Mouse (Mus musculus) embryo, embryonic 10.5 days (tissue): ENCODE results near the gene Rnf115.
"Not testable (repeated sequence)": the region's sequence is repeated elsewhere in the genome, so short reads cannot be mapped to it uniquely, and the experiment has no call there.

Experiments
- DNase-seq: peaks from one replicate; pipeline ENCODE4 v3.0.0-alpha.2; 2015; ENCODE audit warnings: low spot score

The Rnf115 gene

GRCm38 (mm10) chr3:96707903-96708683 lies 19.4 kb upstream of the Rnf115 start, which contains the start of gene Nudt17:
Nudt17 (minus strand) TSS chr3:96708562.
- DNase-seq = peak; percentile 85

GRCm38 (mm10) chr3:96708684-96709064 lies 18.8 kb upstream of the Rnf115 start:
- DNase-seq = no peak

GRCm38 (mm10) chr3:96714286-96714685 lies 13.2 kb upstream of the Rnf115 start:
- no peak for DNase-seq

- DNase-seq = no peak
These were observed 11.6 kb upstream of the Rnf115 start for GRCm38 (mm10) chr3:96715854-96716253.

- peak; percentile 71 for DNase-seq
These were observed 8.3 kb upstream of the Rnf115 start for GRCm38 (mm10) chr3:96719173-96719572.

- DNase-seq = peak; percentile 59
These were observed 567 bp downstream of the Rnf115 start for GRCm38 (mm10) chr3:96727828-96728633.

- peak; percentile 14 for DNase-seq
These were observed 1.4 kb downstream of the Rnf115 start for GRCm38 (mm10) chr3:96728634-96729402.

- peak; percentile 49 for DNase-seq
These were observed 1.9 kb downstream of the Rnf115 start for GRCm38 (mm10) chr3:96729403-96729784.

- DNase-seq = no peak
These were observed 3.3 kb downstream of the Rnf115 start for GRCm38 (mm10) chr3:96730785-96731184.

- no peak for DNase-seq
These were observed 6.5 kb downstream of the Rnf115 start for GRCm38 (mm10) chr3:96733984-96734383.

- DNase-seq = no peak
These were observed 7.7 kb downstream of the Rnf115 start for GRCm38 (mm10) chr3:96735200-96735599.

- DNase-seq = no peak
These were observed 9.7 kb downstream of the Rnf115 start for GRCm38 (mm10) chr3:96737013-96737740.

- peak; percentile 23 for DNase-seq
These were observed 10.5 kb downstream of the Rnf115 start for GRCm38 (mm10) chr3:96737995-96738394.

GRCm38 (mm10) chr3:96740279-96740678 lies 12.8 kb downstream of the Rnf115 start:
- not testable (repeated sequence) for DNase-seq

GRCm38 (mm10) chr3:96744348-96744747 lies 16.9 kb downstream of the Rnf115 start:
- DNase-seq = no peak

- DNase-seq = no peak
These were observed 19.4 kb downstream of the Rnf115 start for GRCm38 (mm10) chr3:96746829-96747228.

- DNase-seq = no peak
These were observed 28.5 kb downstream of the Rnf115 start for GRCm38 (mm10) chr3:96755935-96756334.

GRCm38 (mm10) chr3:96757691-96758090 lies 30.2 kb downstream of the Rnf115 start:
- no peak for DNase-seq

- no peak for DNase-seq
These were observed 32.2 kb downstream of the Rnf115 start for GRCm38 (mm10) chr3:96759695-96760094.

GRCm38 (mm10) chr3:96764528-96764927 lies 37.1 kb downstream of the Rnf115 start:
- no peak for DNase-seq

GRCm38 (mm10) chr3:96769971-96770370 lies 42.5 kb downstream of the Rnf115 start:
- no peak for DNase-seq

GRCm38 (mm10) chr3:96772949-96773348 lies 45.5 kb downstream of the Rnf115 start:
- DNase-seq = no peak
